Mouse (Mus musculus): ENCODE measurements around the gene Rnf181. TPM values are rescaled to one million over a fixed set of nuclear protein-coding genes. Genes with fewer than 3 reads are reported as not detected.

The Rnf181 gene
- total RNA-seq, 2 experiments from 2014 or later = 31.2 to 31.7 TPM

DNA sequence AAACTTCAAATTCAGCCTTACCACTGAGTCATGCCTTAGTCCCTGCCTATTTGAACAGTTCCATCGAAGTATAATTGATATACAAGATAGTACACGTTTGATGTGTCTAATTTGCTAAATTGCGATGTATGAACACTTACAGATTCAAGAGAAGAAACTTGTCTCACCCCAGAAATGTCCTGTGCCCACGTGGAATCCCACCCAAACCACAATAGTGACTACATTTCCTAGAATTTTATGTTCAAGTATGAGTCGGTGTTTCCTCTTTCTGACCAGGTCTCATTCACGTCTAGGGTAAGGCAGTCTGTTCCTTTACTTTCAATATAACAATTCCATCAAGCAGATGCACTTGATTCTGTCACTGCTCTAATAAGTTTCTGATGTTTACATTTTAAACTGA, 21.1 kb downstream of the Rnf181 start:
- DNase-seq = no peak
- intact Hi-C loops (cut with DNase I; ENCODE audit: low total_unique reads) = no loop called here

GRCm38 (mm10) chr6:72345074-72345567, 21.6 kb downstream of the Rnf181 start, which contains the start of gene Usp39:
Gene Usp39 (minus strand): TSS chr6:72345184.
- DNase-seq = peak; percentile 92
- intact Hi-C loops (cut with DNase I; ENCODE audit: low total_unique reads) = no loop called here

DNA sequence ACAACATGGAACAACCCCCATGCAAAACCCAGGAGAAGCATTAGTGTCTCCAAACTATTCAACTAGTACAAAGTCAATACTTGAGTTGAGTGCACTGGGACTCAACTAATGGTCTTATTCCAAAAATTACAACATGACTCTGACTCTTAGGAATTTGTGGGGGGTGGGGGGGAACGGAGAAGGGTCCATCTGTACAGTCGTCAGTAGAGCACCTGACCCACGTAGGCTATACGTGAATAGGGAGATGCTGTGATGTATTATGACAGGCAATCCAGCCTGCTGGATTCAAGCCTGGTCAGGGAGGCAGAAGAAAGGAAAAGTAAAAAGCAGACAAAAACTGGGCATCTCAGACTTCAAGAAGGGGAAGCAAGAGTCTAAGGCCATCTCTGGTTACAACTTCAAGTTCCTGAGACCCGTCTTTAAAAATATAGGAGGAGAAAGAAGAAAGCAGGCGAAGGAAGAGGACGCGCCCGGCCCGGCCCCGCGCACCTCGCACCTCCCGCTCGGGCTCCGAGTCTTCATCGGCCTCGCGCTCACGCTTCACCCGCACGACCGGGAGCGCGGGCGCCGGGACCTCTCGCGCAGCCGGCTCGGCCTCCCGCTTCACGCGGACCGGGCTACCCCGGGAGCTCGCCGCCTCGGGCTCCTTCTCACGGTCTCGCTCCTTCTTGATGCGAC, 22.2 kb downstream of the Rnf181 start:
- intact Hi-C loops (cut with DNase I; ENCODE audit: low total_unique reads) = no loop called here
- DNase-seq = no peak

DNA sequence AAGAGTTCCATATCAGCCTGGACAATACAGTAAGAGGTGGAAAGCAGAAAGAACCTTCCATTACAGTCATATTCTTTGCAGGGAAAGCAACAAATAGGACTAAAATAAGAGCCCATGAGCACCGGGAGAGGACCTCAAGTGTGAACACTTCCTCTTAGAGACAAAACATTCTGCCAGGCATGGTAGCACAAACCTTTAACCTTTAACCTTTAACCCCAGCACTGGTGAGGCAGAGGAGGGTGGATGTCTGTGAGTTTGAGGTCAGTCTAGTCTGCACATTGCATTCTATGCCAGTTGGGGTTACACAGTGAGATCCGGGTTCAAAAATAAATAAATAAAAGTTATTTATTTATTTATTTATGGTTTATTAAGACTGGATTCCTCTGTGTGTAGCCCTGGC, 26.3 kb downstream of the Rnf181 start:
- intact Hi-C loops (cut with DNase I; ENCODE audit: low total_unique reads) = no loop called here
- DNase-seq = no peak

GRCm38 (mm10) chr6:72333111-72333510, 33.6 kb downstream of the Rnf181 start:
- intact Hi-C loops (cut with DNase I; ENCODE audit: low total_unique reads) = no loop called here
- DNase-seq = no peak

DNA sequence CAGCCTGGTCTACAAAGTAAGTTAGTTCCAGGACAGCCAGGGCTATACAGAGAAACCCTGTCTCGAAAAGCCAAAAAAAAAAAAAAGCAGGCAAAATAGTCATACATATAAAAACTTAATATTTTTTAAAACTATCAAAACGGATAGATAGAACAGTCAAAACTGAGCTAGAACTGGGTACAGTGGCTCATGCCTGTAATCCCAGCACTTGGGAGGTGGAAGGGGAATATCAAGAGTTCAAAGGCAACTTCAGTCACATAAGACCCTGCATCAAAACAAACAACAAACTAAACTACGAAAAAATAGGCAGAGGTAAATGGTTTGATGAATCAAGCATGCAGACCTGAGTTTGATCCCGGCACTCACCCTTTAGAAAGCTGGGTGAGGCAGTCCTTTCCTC, 36.6 kb downstream of the Rnf181 start:
- intact Hi-C loops (cut with DNase I; ENCODE audit: low total_unique reads) = no loop called here
- DNase-seq = no peak

DNA sequence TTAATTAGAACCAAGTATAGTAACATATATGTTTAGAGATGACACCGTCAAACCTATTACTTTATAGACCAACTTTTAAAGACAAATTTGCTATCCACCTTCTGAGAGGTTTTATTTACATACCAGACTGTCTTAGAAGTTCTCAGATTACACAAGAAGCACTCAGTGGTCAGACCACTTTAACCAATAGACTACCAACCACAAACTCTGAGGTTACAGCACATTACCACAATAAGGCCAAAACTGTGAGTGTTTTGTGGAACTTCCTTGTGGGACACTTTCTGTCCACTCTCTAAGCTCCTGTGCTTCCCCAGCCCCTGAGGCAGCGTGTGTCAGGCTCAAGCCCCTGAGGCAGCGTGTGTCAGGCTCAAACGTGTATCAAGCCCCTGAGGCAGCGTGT, 37.7 kb downstream of the Rnf181 start:
- intact Hi-C loops (cut with DNase I; ENCODE audit: low total_unique reads) = no loop called here
- DNase-seq = no peak

GRCm38 (mm10) chr6:72326274-72326673, 40.5 kb downstream of the Rnf181 start:
- no peak for DNase-seq
- intact Hi-C loops (cut with DNase I; ENCODE audit: low total_unique reads) = no loop called here

DNA sequence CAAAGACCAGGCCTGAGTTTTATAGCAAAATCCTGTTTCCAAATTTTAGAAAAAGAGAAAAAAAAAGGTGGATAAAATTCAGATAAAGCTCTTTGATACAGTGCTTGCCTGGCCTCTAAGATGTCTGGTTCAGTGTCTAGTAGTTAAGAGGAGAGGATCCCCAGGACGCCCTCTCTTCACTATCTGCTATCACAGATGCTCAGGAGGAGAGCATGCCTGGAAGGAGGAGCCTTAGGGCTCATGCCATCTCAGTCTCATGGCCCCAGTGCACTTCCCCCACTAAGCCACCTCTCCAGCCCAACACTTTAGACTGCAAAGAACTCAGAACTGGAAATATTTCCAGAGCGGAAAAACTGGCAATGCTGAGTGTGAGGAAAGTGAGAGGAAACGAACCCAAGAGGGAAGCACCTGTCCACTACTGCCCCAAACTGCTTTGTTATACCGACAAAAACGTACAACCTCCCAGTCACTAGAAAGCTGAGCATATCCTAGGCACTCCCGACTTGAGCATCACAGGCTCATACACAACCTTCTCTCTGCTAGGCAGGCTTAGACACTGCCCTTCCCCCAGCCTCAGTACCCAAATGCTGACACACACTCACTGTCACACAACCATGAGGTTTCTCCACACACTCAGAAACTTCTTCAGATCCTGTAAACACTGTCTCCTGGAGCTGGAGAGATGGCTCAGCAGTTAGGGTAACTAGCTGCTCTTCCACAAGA, 42.8 kb downstream of the Rnf181 start:
- no peak for DNase-seq
- intact Hi-C loops (cut with DNase I; ENCODE audit: low total_unique reads) = no loop called here

DNA sequence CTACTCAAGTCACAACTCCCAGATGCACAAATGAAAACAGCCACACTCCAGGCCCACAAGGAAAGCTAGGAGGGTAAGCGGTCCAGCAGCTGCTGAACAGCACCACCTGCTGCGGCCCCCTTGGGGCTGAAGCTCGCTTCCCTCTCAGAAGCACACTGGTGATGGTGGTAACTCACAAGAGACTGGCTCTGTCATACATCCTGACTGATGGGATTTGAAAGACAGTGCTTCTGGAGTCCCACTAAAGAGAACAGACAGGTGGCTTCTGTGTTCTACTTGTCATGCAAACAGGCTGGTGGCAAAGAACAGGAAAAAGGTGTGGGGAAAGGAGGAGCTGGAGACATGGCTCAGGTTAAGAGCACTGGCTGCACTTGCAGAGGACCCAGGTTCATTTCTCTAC, 43.8 kb downstream of the Rnf181 start:
- DNase-seq = no peak
- intact Hi-C loops (cut with DNase I; ENCODE audit: low total_unique reads) = no loop called here

DNA sequence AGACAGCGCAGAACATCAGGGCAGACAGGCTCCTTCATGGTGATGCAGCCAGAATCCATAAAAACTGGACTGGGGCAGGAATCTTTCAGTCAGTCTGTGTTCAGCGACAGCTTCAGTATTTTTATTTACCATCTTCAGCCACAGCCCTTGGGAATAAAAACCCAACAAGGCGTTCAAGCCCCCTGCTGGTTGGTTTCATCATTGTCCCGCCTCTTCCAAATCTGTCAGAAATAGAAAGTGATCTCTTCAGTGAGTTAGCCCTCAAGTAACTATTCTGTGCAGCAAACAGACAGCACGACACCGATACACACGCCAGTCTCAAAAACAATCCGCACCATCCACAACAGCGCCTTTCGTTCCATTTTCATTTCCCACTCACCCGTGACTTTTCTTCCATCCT, 47.7 kb downstream of the Rnf181 start:
- intact Hi-C loops (cut with DNase I; ENCODE audit: low total_unique reads) = no loop called here
- DNase-seq = no peak

DNA sequence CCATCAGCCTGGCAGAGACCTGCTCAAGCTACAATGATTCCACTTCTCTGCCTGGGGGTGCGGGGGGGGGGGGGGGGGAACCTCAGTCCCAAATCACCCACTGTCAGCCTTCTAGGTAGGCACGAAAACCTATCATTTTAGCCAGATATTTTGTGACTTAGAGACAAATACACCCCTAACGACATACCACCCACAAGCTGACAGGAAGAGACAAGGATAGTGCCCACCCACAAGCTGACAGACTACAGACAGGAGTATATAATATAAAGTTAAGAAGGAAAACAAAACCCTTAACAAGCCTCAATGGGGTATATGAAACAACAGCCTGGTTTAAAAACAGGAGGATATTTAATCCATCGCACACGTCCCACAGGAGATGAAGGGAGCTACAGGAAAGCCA, 48.3 kb downstream of the Rnf181 start:
- intact Hi-C loops (cut with DNase I; ENCODE audit: low total_unique reads) = no loop called here
- no peak for DNase-seq

GRCm38 (mm10) chr6:72316044-72316443, 50.7 kb downstream of the Rnf181 start:
- no peak for DNase-seq
- intact Hi-C loops (cut with DNase I; ENCODE audit: low total_unique reads) = no loop called here

GRCm38 (mm10) chr6:72315384-72315783, 51.4 kb downstream of the Rnf181 start:
- intact Hi-C loops (cut with DNase I; ENCODE audit: low total_unique reads) = no loop called here

DNA sequence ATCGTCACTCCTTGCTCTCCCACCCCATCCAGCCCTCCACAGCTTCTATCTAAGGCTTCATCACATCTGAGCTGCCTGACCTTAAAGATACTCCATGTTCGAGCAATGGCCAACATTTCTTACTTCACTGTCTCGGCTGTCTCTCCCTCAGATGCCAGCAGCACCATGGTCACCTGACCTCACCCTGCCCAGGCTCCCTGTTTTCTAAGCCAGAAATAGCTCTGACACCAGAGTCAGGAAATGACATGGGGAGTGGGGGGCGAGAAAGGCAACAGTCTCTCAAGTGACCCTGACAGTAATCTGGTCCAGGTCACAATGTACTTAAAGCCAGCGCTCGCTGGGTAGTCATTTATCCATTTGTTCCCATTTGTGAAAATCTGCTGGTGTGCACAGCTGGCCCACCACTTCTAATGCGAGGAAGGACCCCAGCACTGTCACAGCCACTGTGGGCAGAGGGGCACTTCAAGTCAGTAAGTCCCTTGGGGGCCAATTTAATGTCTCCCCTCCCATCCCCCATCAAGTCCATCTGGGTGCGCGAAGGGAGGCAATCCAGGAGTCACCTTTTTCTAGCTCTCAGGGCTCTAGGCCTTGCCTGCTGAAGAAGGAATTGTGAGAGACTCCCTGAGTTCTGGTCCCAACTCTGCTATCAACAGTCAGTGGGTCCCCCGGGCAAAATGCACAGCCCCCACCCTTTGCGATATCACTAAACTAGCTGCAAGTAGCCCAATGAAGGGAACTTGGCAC, 53.5 kb downstream of the Rnf181 start:
- intact Hi-C loops (cut with DNase I; ENCODE audit: low total_unique reads) = no loop called here
- no peak for DNase-seq

More at GRCm38 (mm10) chr6:72315384-72315783, 51.4 kb downstream of the Rnf181 start:
- DNase-seq = no peak

DNA sequence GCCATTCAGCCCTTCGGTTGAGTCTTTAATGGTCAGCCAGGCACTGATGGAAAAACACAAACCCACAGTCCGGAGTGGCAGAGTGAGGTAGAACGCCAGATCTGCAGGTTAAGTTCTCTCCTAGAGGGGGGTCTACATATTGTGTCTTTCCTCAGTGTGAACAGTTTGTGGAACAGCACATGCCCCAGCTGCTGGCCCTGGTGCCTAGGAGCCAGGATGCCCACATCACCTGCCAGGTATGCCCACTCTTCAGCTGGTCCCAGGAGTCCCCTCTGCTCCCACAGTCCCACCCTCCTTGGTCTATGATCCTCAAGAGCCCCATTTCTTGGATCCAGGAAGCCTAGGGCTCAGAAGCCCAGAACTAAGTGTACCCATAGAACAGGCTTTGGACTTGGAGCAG, 54.6 kb downstream of the Rnf181 start:
- no peak for DNase-seq
- intact Hi-C loops (cut with DNase I; ENCODE audit: low total_unique reads) = no loop called here

Other genes with a start within 250 kb of the Rnf181 start
- 1 to 10 TPM; 5.3 to 7.1 TPM for gene Atoh8, start 131.4 kb downstream of the Rnf181 start, total RNA-seq (2021)
- gene Sftpb, start 62.3 kb downstream of the Rnf181 start, total RNA-seq (2021) = not detected
- 10 to 100 TPM; 16.7 to 17.2 TPM for gene Usp39, start 21.8 kb downstream of the Rnf181 start, total RNA-seq (2021)
- 10 to 100 TPM; 11.4 TPM for gene 0610030E20Rik, start 19.6 kb downstream of the Rnf181 start, total RNA-seq (2021)
- 10 to 100 TPM in 1 of 2 experiments, 1 to 10 TPM in 1; 9.1 to 12.5 TPM for gene Tmem150a, start 11.5 kb downstream of the Rnf181 start, total RNA-seq (2021)
- gene Vamp5, start 13.5 kb upstream of the Rnf181 start, total RNA-seq (2021) = 10 to 100 TPM; 60.9 to 79.6 TPM
- gene Vamp8, start 23.7 kb upstream of the Rnf181 start, total RNA-seq (2021) = 10 to 100 TPM; 51.8 to 52.7 TPM
- gene Ggcx, start 47.4 kb upstream of the Rnf181 start, total RNA-seq (2021) = 10 to 100 TPM; 15.0 to 15.5 TPM
- 100 to 1,000 TPM; 202 to 277 TPM for gene Mat2a, start 72.6 kb upstream of the Rnf181 start, total RNA-seq (2021)
- gene Sh2d6, start 154.8 kb upstream of the Rnf181 start, total RNA-seq (2021) = under 1 TPM; 0.78 to 0.98 TPM
- gene Capg, start 177.4 kb upstream of the Rnf181 start, total RNA-seq (2021) = 10 to 100 TPM; 11.5 to 15.4 TPM
- 1 to 10 TPM; 4.7 to 8.6 TPM for gene Elmod3, start 231.5 kb upstream of the Rnf181 start, total RNA-seq (2021)
- gene Retsat, start 231.5 kb upstream of the Rnf181 start, total RNA-seq (2021) = 10 to 100 TPM; 40.8 to 46.7 TPM

Measured in gastrocnemius, postnatal 14 days (tissue).